Mouse (Mus musculus): ENCODE measurements around the gene Btbd9.

GRCm38 (mm10) chr17:30308889-30309288 is 267.4 kb downstream of the Btbd9 start:
- TF ChIP-seq POLR2A (IDR thresholded peaks at IDR 0.05; ENCODE audit: extremely low read depth, insufficient read depth, low read length) = no peak
- TF ChIP-seq CTCF (IDR thresholded peaks at IDR 0.05; ENCODE audit: extremely low read depth, insufficient read depth, low read length) = no peak
